Mouse (Mus musculus) heart, adult 2 months (tissue): Measurements from ENCODE around the gene Olfr237-ps1.

Experiments
- CTCF ChIP-seq: fragments of 200-600 bp; IDR thresholded peaks from 2 replicates; pipeline ENCODE4 v1.8.1; 2022; ENCODE audit warnings: antibody characterized with exemption, mild to moderate bottlenecking, moderate library complexity
- POLR2A ChIP-seq: fragments of 200-500 bp; IDR thresholded peaks from 2 replicates; pipeline ENCODE4 v1.6.1; 2011; ENCODE audit warnings: mild to moderate bottlenecking, low read depth, low read length, control low read depth; ENCODE audit not compliant: insufficient read depth

DNA sequence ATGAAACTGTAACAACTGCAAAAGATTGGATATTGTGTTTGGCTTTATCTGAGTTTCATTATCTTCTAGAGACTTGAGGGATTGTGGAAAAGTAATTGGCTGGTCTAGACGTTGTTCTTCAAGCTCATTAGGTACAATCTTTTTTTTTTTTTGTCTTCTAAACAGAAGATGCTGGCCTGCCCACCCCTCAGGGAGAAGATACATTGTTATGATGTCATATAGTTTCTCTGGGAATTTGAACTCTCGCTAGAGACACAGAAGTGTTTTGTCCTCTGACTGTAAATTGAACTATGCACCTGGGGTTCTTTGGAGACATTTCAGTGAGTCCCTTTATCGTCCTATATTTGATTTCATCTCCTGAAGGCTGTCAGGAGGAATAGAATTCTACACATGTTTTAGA is 16.6 kb downstream of the Olfr237-ps1 start, which contains the start of gene Olfr437:
- no peak for TF ChIP-seq POLR2A
- TF ChIP-seq CTCF: no peak
